Mouse (Mus musculus) liver, adult 2 months (tissue): ENCODE data around the gene Olfr1341.

Source experiments
- CTCF ChIP-seq: fragments of 200-500 bp; IDR thresholded peaks from 2 replicates; pipeline ENCODE4 v1.5.1; 2011; ENCODE audit warnings: low read depth, low read length, control low read depth
- POLR2A ChIP-seq: fragments of 200-500 bp; IDR thresholded peaks from 2 replicates; pipeline ENCODE4 v1.6.1; 2011; ENCODE audit warnings: low read length, control low read depth; ENCODE audit not compliant: insufficient read depth; ENCODE audit errors: extremely low read depth

DNA sequence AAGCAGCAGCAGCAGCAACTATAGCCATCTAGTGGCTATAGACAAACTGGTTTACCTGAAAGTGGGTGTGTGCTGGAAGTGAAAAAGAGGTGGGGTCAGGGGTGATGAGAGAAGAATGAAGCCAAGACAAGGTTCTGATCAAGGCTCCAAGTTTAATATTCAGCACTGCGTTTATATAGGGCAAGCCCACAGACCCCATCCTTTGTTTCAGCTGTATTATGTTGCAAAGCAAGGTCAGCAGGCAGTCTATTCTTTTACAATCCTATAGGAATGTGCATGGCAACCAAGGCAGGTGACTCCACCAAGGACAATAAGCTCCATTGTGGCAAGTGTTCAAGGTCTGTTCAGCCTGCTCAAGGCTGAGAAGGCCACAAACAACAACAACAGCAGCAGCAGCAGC, 8.3 kb downstream of the Olfr1341 start:
- TF ChIP-seq CTCF: no peak
- TF ChIP-seq POLR2A: no peak
